ENCODE assay signal across 9 mouse cellular contexts in genomic region chr6:91979301-91979996, GRCm38 (mm10). TPM values are rescaled to one million over a fixed set of nuclear protein-coding genes. Genes with fewer than 3 reads are reported as not detected.
DNase-seq lines count a peak whose midpoint lies in the region; ATAC-seq lines count a peak whose summit lies in the region.
"Had no signal": no experiment of that assay in that cellular context is flagged by ENCODE, and none has a peak within 500 bp of the region (broad histone marks: within the 10 kb centered on the region; RNA-seq: fewer than 3 reads in every experiment).

No protein-coding gene starts in this region.

- 9% methylated on average over 23 of the region's 23 CpGs for WGBS in embryonic facial prominence, embryonic 14.5 days
- 11% methylated on average over 23 of the region's 23 CpGs for WGBS in hindbrain, embryonic 16.5 days

- H3K4me3 ChIP-seq in erythroblast, embryonic 14.5 days (replicated peaks), result peak overlapping the region; percentile 35
- H3K4me3 ChIP-seq in embryonic facial prominence, embryonic 14.5 days (ENCODE audit: low read depth, low read length), result peak overlapping the region; percentile 59
- peak overlapping the region; percentile 69 for H3K4me3 ChIP-seq in hindbrain, embryonic 16.5 days (ENCODE audit: low read length)

- H3K9ac ChIP-seq in embryonic facial prominence, embryonic 14.5 days (ENCODE audit: low read depth, low read length), result peak overlapping the region; percentile 69
- H3K9ac ChIP-seq in hindbrain, embryonic 16.5 days (ENCODE audit: low read depth, low read length), result peak overlapping the region; percentile 78

- no peak overlapping the region for H3K27ac ChIP-seq in embryonic facial prominence, embryonic 14.5 days (replicated peaks; ENCODE audit: low read depth, low read length)
- peak overlapping the region; percentile 47; the same call in 1 of the 2 replicates for H3K27ac ChIP-seq in hindbrain, embryonic 16.5 days (ENCODE audit: low read depth, low read length)

- peaks cover 77% of the 10 kb centered on the region for H3K27me3 ChIP-seq in erythroblast, embryonic 14.5 days (ENCODE audit: control insufficient read depth)
- peaks cover 16% of the 10 kb centered on the region; the same call in 1 of the 2 replicates for H3K27me3 ChIP-seq in embryonic facial prominence, embryonic 14.5 days (replicated peaks; ENCODE audit: control insufficient read depth, insufficient read depth, low read length)
- no peaks in the 10 kb centered on the region for H3K27me3 ChIP-seq in hindbrain, embryonic 16.5 days (replicated peaks; ENCODE audit: control insufficient read depth, insufficient read depth, low read length)

- intact Hi-C loops in gastrocnemius, postnatal 14 days (cut with DNase I; ENCODE audit: low total_unique reads), result no loop called here

- H3K4me2 ChIP-seq in embryonic facial prominence, embryonic 14.5 days (ENCODE audit: low read depth, low read length), result peak overlapping the region; percentile 96
- peak overlapping the region; percentile 99 for H3K4me2 ChIP-seq in hindbrain, embryonic 16.5 days (ENCODE audit: low read length)

- H3K9me3 ChIP-seq in erythroblast, embryonic 14.5 days (ENCODE audit: control insufficient read depth, low read length), result peaks cover 4% of the 10 kb centered on the region
- no peaks in the 10 kb centered on the region for H3K9me3 ChIP-seq in embryonic facial prominence, embryonic 14.5 days (ENCODE audit: control insufficient read depth, low read length)
- no peaks in the 10 kb centered on the region for H3K9me3 ChIP-seq in hindbrain, embryonic 16.5 days (ENCODE audit: control insufficient read depth, low read length)

- DNase-seq in embryonic facial prominence, embryonic 14.5 days (ENCODE audit: low spot score), result no peak
- no peak for DNase-seq in right cerebral cortex, adult 2 months (ENCODE audit: low spot score in 2 of 2)
- DNase-seq in gastrocnemius, postnatal 14 days, result no peak
- no peak for DNase-seq in thymus, postnatal 14 days

- H3K4me1 ChIP-seq in erythroblast, embryonic 14.5 days (ENCODE audit: control insufficient read depth), result no peaks in the 10 kb centered on the region
- peaks cover 6% of the 10 kb centered on the region; the same call in 1 of the 2 replicates for H3K4me1 ChIP-seq in embryonic facial prominence, embryonic 14.5 days (ENCODE audit: control insufficient read depth, insufficient read depth, low read length)
- H3K4me1 ChIP-seq in hindbrain, embryonic 16.5 days (ENCODE audit: control insufficient read depth, insufficient read depth, low read depth, low read length), result peaks cover 15% of the 10 kb centered on the region

- H3K36me3 ChIP-seq in erythroblast, embryonic 14.5 days (ENCODE audit: control insufficient read depth), result no peaks in the 10 kb centered on the region
- H3K36me3 ChIP-seq in embryonic facial prominence, embryonic 14.5 days (ENCODE audit: control insufficient read depth, insufficient read depth, low read length), result no peaks in the 10 kb centered on the region
- no peaks in the 10 kb centered on the region for H3K36me3 ChIP-seq in hindbrain, embryonic 16.5 days (ENCODE audit: control insufficient read depth, insufficient read depth, low read length)

- ATAC-seq in erythroblast, adult 5-6 weeks (replicated peaks; ENCODE audit: low FRiP score, poor library complexity, severe bottlenecking), result no peak
- no peak for ATAC-seq in embryonic facial prominence, embryonic 14.5 days (ENCODE audit: low read depth)
- peak; percentile 35; the same call in 1 of the 2 replicates for ATAC-seq in hindbrain, embryonic 16.5 days
- peak; percentile 68 for ATAC-seq in megakaryocyte progenitor cell, adult 5-6 weeks (replicated peaks; ENCODE audit: poor library complexity)

RNA-seq across cellular contexts. Expression of gene Fgd5, which starts 0.8 kb away (rescaled TPM):
- 0.01 and 0.03 TPM in 2 replicates for polyA plus RNA-seq in erythroblast, embryonic 14.5 days (2012)
- total RNA-seq in erythroblast, adult 5-6 weeks (2015; ENCODE audit: low replicate concordance), result not detected in 2 replicates
- total RNA-seq in erythroblast, adult 5-6 weeks (2017; ENCODE audit: low replicate concordance), result 0.70 TPM in 1 of 2 replicates, not detected in the other
- 9.4 and 9.9 TPM in 2 replicates for polyA plus RNA-seq in embryonic facial prominence, embryonic 14.5 days (2014; fragmentation: Nextera tagmentation; extraction: Ambion mirVana)
- 14.7 and 17.1 TPM in 2 replicates for polyA plus RNA-seq in hindbrain, embryonic 16.5 days (2015; fragmentation: Nextera tagmentation; extraction: Ambion mirVana)
- total RNA-seq in megakaryocyte progenitor cell, adult 5-6 weeks (2015), result 0.24 and 0.32 TPM in 2 replicates
- total RNA-seq in megakaryocyte progenitor cell, adult 5-6 weeks (2017), result 0.41 TPM in 1 of 2 replicates, not detected in the other
- 10 to 100 TPM; 15.5 to 15.8 TPM for total RNA-seq in gastrocnemius, postnatal 14 days (2021)
- polyA plus RNA-seq: C2C12 had no signal

Comparison
In these comparisons a context has a peak if more than half of its experiments do, and no peak if none do; other contexts are left out.
1. ATAC-seq: peak in hindbrain, embryonic 16.5 days (single experiment) and megakaryocyte progenitor cell, adult 5-6 weeks (single experiment); none in erythroblast, adult 5-6 weeks (single experiment) and embryonic facial prominence, embryonic 14.5 days (single experiment).
2. RNA of gene Fgd5, which starts 0.8 kb away (total RNA-seq): 15.5 to 15.8 TPM in gastrocnemius, postnatal 14 days; 0.24 to 0.41 TPM in megakaryocyte progenitor cell, adult 5-6 weeks and 0.70 TPM in erythroblast, adult 5-6 weeks; every median in the first group is over 4 times any median in the second.
3. Peak in every context shown above with its lines, with median percentiles within 50 percentile points of each other: H3K4me3 ChIP-seq.